Mouse (Mus musculus) retina, adult 2 months (tissue): ENCODE results near the gene Gpc5.
"Not testable (repeated sequence)": the region's sequence is repeated elsewhere in the genome, so short reads cannot be mapped to it uniquely, and the experiment has no call there.

ENCODE experiments used
- DNase-seq: peaks from one replicate; pipeline ENCODE4 v3.0.0-alpha.2; 2012; ENCODE audit warnings: low read depth, low spot score

Gpc5 gene

DNA sequence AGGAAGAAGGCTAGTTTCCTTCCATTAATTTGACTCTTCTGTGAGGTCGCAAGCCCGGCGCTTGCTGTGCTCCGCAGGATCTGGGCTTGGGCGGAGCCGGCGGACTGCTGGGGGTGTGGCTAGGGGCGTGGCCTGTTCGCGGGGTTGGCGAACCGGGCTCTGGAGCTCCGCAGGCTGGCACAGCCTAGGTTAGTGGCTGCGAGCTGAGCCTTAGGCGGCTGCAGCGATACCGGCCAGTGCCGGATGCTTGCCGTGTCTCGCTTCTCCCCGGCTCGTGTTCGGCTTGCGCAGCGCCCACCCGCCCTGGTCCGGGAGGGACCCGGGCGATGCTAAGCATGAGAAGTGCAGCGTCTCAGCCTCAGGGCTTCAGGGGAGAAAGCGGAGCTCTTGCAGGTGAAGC, at the start of gene Gpc5:
TSS of gene Gpc5 (plus strand) at position 135 of the 400 bp plus-strand sequence.
- peak; percentile 50 for DNase-seq

- no peak for DNase-seq
Observed at GRCm38 (mm10) chr14:115042660-115043059, 49.4 kb upstream of the Gpc5 start.

DNA sequence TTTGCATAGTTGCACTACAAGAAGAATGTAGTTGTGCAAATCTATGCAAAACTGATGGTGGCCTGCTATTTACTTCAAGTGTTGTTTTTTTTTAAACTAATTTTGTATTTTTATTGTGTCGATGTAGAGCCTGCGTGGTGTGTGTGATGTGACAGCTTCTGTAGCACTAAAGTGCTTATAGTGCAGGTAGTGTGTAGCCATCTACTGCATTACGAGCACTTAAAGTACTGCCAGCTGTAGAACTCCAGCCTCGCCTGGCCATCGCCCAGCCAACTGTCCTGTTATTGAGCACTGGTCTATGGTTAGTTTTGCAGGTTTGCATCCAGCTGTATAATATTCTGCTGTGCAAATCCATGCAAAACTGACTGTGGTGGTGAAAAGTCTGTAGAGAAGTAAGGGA, 48.0 kb upstream of the Gpc5 start:
- no peak for DNase-seq

GRCm38 (mm10) chr14:115045712-115046111, 46.3 kb upstream of the Gpc5 start:
- DNase-seq = no peak

GRCm38 (mm10) chr14:115047316-115047715, 44.7 kb upstream of the Gpc5 start:
- no peak for DNase-seq

- DNase-seq = no peak
Observed at GRCm38 (mm10) chr14:115047990-115048862, 43.8 kb upstream of the Gpc5 start.

DNA sequence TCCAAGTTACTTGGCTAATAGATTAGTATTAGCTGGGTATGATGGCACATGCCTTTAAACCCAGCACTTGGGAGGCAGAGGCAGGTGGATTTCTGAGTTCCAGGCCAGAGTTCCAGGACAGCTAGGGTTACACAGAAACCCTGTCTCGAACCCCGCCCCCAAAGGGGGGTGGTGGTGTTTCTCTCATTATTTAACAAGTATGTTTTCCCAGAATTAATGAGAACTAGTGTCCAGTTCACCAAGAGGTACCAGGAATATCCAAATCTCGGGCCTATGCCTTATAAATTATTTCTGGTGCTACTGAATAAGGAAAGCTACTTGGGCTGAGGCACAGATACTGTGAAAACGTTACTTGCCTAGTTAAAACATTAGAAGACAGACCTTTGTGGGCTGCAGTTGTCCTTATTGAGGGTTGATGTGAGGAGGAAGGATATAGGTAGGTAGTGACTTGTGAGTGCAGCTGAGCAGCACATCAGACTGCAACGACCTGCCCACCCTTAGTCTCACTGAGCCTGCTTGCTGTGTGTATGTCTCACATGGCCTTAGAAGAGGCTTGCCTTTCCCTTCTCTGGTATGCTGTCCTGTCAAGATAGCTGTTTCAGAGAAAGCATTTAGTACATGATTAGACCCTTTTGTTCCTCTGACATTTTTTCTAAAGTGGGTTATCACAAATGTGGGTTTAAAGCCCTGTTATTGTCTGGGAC, 43.0 kb upstream of the Gpc5 start:
- no peak for DNase-seq

DNA sequence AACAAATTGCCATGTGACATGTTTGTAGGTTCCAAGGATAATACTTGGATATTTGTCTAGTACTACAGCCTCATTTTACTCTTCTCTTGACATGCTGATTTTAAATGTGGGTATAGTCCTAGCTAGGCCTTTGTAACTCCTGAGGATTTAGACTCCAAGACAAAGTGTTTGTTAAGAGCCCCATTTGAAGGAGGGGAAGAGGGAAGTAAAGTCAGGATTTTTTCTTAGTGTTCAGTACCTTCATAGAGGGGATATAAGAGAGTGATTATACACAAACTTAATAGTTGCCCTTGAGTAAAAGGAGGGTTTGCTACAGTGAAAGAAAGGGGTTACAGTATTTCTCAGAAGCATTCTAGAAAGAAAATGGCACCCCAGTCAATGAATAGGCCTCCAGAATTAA, 42.2 kb upstream of the Gpc5 start:
- no peak for DNase-seq

- no peak for DNase-seq
Observed at GRCm38 (mm10) chr14:115051106-115051760, 40.8 kb upstream of the Gpc5 start.

DNA sequence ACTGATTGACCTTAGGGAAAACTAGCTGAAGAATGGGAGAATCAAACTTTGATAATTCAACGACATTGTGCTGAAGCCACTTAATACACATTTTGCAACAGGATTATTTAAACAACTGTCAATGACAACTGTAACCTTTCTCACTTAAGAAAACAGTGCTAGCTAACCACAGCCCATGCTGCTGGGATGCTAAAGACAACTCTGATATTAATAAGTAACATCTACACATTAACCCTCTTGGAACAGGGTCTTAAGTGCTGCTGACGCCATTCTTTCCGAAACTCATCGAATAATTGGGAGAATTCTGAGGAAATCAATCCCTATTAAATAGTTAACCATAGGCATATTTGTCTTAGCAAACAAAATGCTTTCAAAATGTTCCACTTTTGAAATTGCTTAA, 39.6 kb upstream of the Gpc5 start:
- no peak for DNase-seq

GRCm38 (mm10) chr14:115054252-115054651, 37.8 kb upstream of the Gpc5 start:
- no peak for DNase-seq

- DNase-seq = no peak
Observed at GRCm38 (mm10) chr14:115057524-115057923, 34.5 kb upstream of the Gpc5 start.

DNA sequence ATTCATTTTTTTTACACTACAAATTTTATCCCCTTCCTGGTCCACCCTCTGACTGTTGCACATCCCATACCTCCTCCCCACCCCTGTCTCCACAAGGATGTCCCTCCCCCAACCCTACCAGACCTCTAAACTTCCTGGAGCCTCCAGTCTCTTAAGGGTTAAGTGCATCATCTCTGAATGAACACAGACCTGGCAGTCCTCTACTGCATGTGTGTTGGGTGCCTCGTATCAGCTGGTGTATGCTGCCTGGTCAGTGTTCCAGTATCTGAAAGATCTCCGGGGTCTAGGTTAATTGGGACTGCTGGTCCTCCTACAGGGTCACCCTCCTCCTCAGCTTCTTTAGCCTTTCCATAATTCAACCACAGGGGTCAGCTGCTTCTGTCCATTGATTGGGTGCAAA, 25.9 kb upstream of the Gpc5 start:
- DNase-seq = not testable (repeated sequence)

- peak; percentile 13 for DNase-seq
Observed at GRCm38 (mm10) chr14:115070534-115070933, 21.5 kb upstream of the Gpc5 start.

GRCm38 (mm10) chr14:115077340-115077739, 14.7 kb upstream of the Gpc5 start:
- no peak for DNase-seq

DNA sequence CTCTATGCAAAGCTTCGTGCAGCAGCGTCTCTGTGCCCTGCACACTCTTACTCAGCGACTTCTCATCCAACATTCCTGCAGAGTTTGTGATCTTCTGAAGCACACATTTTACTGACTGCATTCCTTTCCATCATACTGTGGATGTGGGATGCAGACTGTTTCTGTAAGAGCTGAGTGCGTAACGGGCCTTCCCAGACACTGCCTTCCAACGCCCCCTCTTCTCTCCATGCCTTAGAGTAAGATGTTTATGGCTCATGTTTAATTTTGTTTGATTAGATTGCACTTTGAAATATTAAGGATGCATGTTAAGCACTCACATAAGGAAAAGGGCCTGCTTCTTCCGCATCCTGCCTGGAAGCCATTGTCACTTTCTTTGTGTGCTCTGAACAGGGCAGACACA, 14.0 kb upstream of the Gpc5 start:
- DNase-seq = no peak

DNA sequence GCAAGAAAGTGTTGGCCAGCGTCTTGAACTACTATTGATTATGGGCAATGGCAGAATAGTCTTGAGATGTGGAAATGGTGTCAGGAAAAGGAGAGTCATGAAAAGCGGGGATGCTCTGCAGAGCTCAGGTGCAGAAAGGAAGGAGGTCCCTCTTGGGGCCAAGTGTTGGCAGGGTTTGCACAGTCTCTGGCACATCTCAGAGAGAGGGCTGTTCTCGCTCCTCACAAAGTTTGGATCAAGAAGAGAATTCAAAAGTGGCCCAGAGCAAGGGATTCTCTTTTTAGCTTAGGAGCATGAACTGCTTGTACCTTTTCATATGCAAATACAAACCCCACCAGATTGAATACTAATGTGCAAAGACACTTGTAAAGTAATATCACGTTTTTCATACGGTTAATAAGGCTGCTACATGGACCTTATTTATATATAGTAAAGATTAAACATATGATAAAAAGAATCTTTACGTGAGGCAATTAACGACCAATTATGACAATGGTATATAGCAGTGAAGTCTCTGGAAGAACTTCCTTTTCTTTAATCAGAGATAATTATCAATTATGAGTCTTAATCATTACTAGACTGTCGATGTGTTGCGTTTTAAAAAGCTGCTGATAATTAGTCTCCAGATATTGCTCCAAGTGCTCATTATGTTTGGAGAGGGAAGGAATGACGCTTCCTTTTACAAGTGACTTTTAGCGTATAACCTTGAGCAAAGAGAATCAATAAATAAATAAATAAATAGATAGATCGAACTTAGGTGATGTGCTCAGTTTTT, 10.1 kb upstream of the Gpc5 start:
- no peak for DNase-seq

- no peak for DNase-seq
Observed at GRCm38 (mm10) chr14:115090516-115090915, 1.5 kb upstream of the Gpc5 start.

- DNase-seq = no peak
Observed at GRCm38 (mm10) chr14:115092510-115092909, 495 bp downstream of the Gpc5 start.

DNA sequence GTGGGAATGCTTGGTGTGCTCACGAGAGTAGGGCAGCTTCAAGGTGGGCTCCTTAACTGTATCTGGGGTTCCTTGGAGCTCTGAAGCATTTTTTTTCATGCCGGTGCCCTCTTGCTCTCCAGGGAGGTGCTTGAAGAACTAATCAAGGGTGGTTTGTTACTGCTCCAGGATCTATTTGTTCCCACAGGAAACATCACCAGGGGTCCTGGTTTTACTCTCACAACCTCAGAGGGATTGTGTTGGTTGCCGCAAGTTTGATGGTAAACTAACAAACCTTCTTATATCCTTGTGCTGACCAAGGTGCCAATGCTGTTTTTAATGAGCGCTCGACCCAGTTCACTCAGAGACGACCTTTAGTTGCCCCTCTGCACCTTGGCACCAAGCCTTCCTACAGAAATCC, 937 bp downstream of the Gpc5 start:
- DNase-seq = no peak

DNA sequence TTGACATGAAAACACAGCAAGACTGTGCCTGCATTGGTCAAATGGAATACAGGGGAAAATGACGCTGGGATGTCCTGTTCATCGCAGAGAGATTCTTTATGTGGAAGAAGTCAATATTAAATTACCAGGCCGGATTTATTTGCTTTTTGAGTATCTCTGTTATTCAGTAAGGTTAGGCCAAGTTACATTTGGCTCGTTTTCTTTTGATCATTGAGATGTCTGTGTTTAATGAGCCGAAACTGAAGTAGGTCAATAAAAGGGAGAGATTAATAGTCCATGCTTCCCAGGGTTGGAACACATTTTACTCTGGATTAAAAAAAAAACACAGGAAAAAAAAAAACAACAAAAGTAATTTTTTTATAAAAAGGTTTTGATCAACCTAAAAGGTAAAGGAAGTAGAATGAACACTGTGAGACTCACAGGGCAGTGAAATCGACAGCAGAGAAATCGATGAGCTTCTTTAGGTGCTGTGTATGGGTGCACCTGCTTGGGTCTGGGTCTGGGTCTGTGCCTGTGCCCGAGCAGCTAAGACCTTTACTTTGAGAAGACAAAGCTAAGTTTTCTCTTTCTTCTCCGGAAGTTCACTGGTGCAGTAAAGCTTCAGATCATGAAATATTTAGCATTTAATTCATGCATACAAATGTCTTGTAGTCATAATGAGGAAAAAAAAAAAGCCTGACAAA, 8.7 kb downstream of the Gpc5 start:
- DNase-seq = no peak
